Mouse (Mus musculus): ENCODE measurements around the gene Frs2.
A peak's percentile ranks its signal among the peaks of the same experiment; 100 is the strongest.

GRCm38 (mm10) chr10:117145546-117146265 lies 2.6 kb downstream of the Frs2 start:
- no peak for TF ChIP-seq GATA1 (IDR thresholded peaks at IDR 0.05; ENCODE audit: borderline replicate concordance, low read length)
- TF ChIP-seq CTCF (IDR thresholded peaks at IDR 0.05; ENCODE audit: low read depth, low read length), result no peak
- peak; percentile 50; the same call in 1 of the 2 replicates for TF ChIP-seq TAL1 (conservative IDR thresholded peaks at IDR 0.05; ENCODE audit: low read depth, low read length)
- no peak for TF ChIP-seq GATA2 (IDR thresholded peaks at IDR 0.05; ENCODE audit: borderline replicate concordance, low read depth, low read length)
